In genomic region chr17:43675228-43675627, GRCm38 (mm10) we compare ENCODE assay signal across 12 mouse cellular contexts. TPM values are rescaled to one million over a fixed set of nuclear protein-coding genes. Genes with fewer than 3 reads are reported as not detected.
DNase-seq lines count a peak whose midpoint lies in the region; ATAC-seq and TF ChIP-seq lines count a peak whose summit lies in the region.
"Had no signal": no experiment of that assay in that cellular context is flagged by ENCODE, and none has a peak within 500 bp of the region (broad histone marks: within the 10 kb centered on the region; RNA-seq: fewer than 3 reads in every experiment).

No protein-coding gene starts in this region.

- ATAC-seq in heart, embryonic 13.5 days (ENCODE audit: extremely low read depth, insufficient number of reproducible peaks, low FRiP score, low TSS enrichment): no peak; the same call in 1 of the 2 replicates
- peak; percentile 71; the same call in 1 of the 2 replicates for ATAC-seq in lung, embryonic 14.5 days (ENCODE audit: insufficient read depth)
- ATAC-seq: forebrain, embryonic 16.5 days had no signal

- no peaks in the 10 kb centered on the region for H3K9me3 ChIP-seq in heart, embryonic 13.5 days
- H3K9me3 ChIP-seq in lung, embryonic 14.5 days (ENCODE audit: low read depth, low read length): no peaks in the 10 kb centered on the region
- H3K9me3 ChIP-seq: limb, embryonic 15.5 days had no signal

- DNase-seq in kidney, adult 2 months: peak; percentile 51
- DNase-seq in kidney, postnatal 4 days: no peak
- DNase-seq in Muller cell, postnatal 12 days (ENCODE audit: inconsistent ontology term): peak; percentile 58
- DNase-seq in lung, embryonic 14.5 days: peak; percentile 84
- DNase-seq in layer of hippocampus, postnatal 10 days (ENCODE audit: low spot score in 2 of 2): no peak
- no peak for DNase-seq in right cerebral cortex, postnatal 36 days (ENCODE audit: low spot score in 2 of 2)
- no peak for DNase-seq in embryo, embryonic 10 days (ENCODE audit: low spot score)
- DNase-seq: right cerebral cortex, postnatal 25 days; thymus, postnatal 14 days had no signal

- peaks cover 3% of the 10 kb centered on the region; the same call in 1 of the 2 replicates for H3K4me1 ChIP-seq in kidney, adult 2 months (ENCODE audit: control insufficient read depth, insufficient read depth, low read length)
- peaks cover 17% of the 10 kb centered on the region for H3K4me1 ChIP-seq in heart, embryonic 13.5 days
- no peaks in the 10 kb centered on the region for H3K4me1 ChIP-seq in lung, embryonic 14.5 days (ENCODE audit: insufficient read depth)
- H3K4me1 ChIP-seq: limb, embryonic 15.5 days had no signal

- H3K4me3 ChIP-seq in kidney, adult 2 months (ENCODE audit: insufficient read depth, low read depth, low read length): no peak overlapping the region
- no peak overlapping the region for H3K4me3 ChIP-seq in heart, embryonic 13.5 days
- no peak overlapping the region for H3K4me3 ChIP-seq in lung, embryonic 14.5 days (ENCODE audit: low read depth, low read length)
- H3K4me3 ChIP-seq: limb, embryonic 15.5 days had no signal

- H3K4me2 ChIP-seq in heart, embryonic 13.5 days: no peak overlapping the region
- no peak overlapping the region for H3K4me2 ChIP-seq in lung, embryonic 14.5 days
- H3K4me2 ChIP-seq: limb, embryonic 15.5 days had no signal

- H3K27me3 ChIP-seq in kidney, adult 2 months (replicated peaks; ENCODE audit: control insufficient read depth, insufficient read depth, low read length): no peaks in the 10 kb centered on the region
- H3K27me3 ChIP-seq in heart, embryonic 13.5 days (replicated peaks): no peaks in the 10 kb centered on the region
- no peaks in the 10 kb centered on the region for H3K27me3 ChIP-seq in lung, embryonic 14.5 days (ENCODE audit: insufficient read depth, low read length)
- H3K27me3 ChIP-seq: limb, embryonic 15.5 days had no signal

- H3K9ac ChIP-seq in heart, embryonic 13.5 days: no peak overlapping the region
- no peak overlapping the region for H3K9ac ChIP-seq in lung, embryonic 14.5 days
- H3K9ac ChIP-seq: limb, embryonic 15.5 days had no signal

- no peak for TF ChIP-seq CTCF in kidney, adult 2 months (conservative IDR thresholded peaks at IDR 0.05; ENCODE audit: insufficient read depth, insufficient read length, low read depth, low read length)
- no peak for TF ChIP-seq CTCF in lung, embryonic 14.5 days (IDR thresholded peaks at IDR 0.05; ENCODE audit: low read depth)

- 28% methylated on average over 1 of the region's 1 CpGs for WGBS in kidney, adult 2 months
- 56% methylated on average over 1 of the region's 1 CpGs for WGBS in heart, embryonic 13.5 days
- 33% methylated on average over 1 of the region's 1 CpGs for WGBS in lung, embryonic 14.5 days

- no peaks in the 10 kb centered on the region for H3K36me3 ChIP-seq in kidney, adult 2 months (ENCODE audit: control insufficient read depth, insufficient read depth, low read length)
- H3K36me3 ChIP-seq in heart, embryonic 13.5 days: peaks cover 12% of the 10 kb centered on the region
- 0 out of 2 replicates have a peak, but pooled peaks cover 10% of the 10 kb centered on the region for H3K36me3 ChIP-seq in lung, embryonic 14.5 days (ENCODE audit: insufficient read depth)
- H3K36me3 ChIP-seq: limb, embryonic 15.5 days had no signal

- H3K27ac ChIP-seq in kidney, adult 2 months (ENCODE audit: insufficient read depth, low read depth, low read length): no peak overlapping the region
- H3K27ac ChIP-seq in heart, embryonic 13.5 days (replicated peaks): peak overlapping the region; percentile 62; the same call in 1 of the 2 replicates
- peak overlapping the region; percentile 54; the same call in 1 of the 2 replicates for H3K27ac ChIP-seq in lung, embryonic 14.5 days (ENCODE audit: low read depth)
- H3K27ac ChIP-seq: limb, embryonic 15.5 days had no signal

- TF ChIP-seq POLR2A in kidney, adult 2 months (IDR thresholded peaks at IDR 0.05; ENCODE audit: low read depth, low read length): no peak

RNA-seq across cellular contexts. Expression of gene Cyp39a1, which starts 8.0 kb away (rescaled TPM):
- 2.6 and 3.6 TPM in 2 replicates for polyA plus RNA-seq in kidney, adult 2 months (2012; rRNA removed)
- polyA plus RNA-seq in heart, embryonic 13.5 days (2015; fragmentation: Nextera tagmentation; extraction: Ambion mirVana): 38.6 and 45.9 TPM in 2 replicates
- 30.5 and 32.2 TPM in 2 replicates for polyA plus RNA-seq in lung, embryonic 14.5 days (2014; fragmentation: Nextera tagmentation; extraction: Ambion mirVana)
- total RNA-seq in layer of hippocampus, postnatal 10 days (2021): 1 to 10 TPM; 1.5 to 2.1 TPM

RNA-seq across cellular contexts. Expression of gene Slc25a27, which starts 8.2 kb away (rescaled TPM):
- 2.2 and 3.1 TPM in 2 replicates for polyA plus RNA-seq in kidney, adult 2 months (2012; rRNA removed)
- polyA plus RNA-seq in heart, embryonic 13.5 days (2015; fragmentation: Nextera tagmentation; extraction: Ambion mirVana): 13.9 and 15.5 TPM in 2 replicates
- 15.0 and 16.0 TPM in 2 replicates for polyA plus RNA-seq in lung, embryonic 14.5 days (2014; fragmentation: Nextera tagmentation; extraction: Ambion mirVana)
- 10 to 100 TPM; 30.9 to 34.5 TPM for total RNA-seq in layer of hippocampus, postnatal 10 days (2021)

RNA-seq across cellular contexts. Expression of gene Tdrd6, which starts 45.1 kb away (rescaled TPM):
- polyA plus RNA-seq in kidney, adult 2 months (2012; rRNA removed): 0.23 and 0.34 TPM in 2 replicates
- polyA plus RNA-seq in heart, embryonic 13.5 days (2015; fragmentation: Nextera tagmentation; extraction: Ambion mirVana): 0.14 TPM in 1 of 2 replicates, not detected in the other
- polyA plus RNA-seq in lung, embryonic 14.5 days (2014; fragmentation: Nextera tagmentation; extraction: Ambion mirVana): 0.18 TPM in 1 of 2 replicates, not detected in the other
- total RNA-seq in layer of hippocampus, postnatal 10 days (2021): under 1 TPM; 0.62 to 0.80 TPM

Comparison
In these comparisons a context has a peak if more than half of its experiments do, and no peak if none do; other contexts are left out.
1. DNase-seq: peak in kidney, adult 2 months (single experiment), Muller cell, postnatal 12 days (single experiment) and lung, embryonic 14.5 days (single experiment); none in kidney, postnatal 4 days (0 of 2), layer of hippocampus, postnatal 10 days (0 of 2), right cerebral cortex, postnatal 36 days (0 of 2) and embryo, embryonic 10 days (single experiment).